Mouse (Mus musculus) right cerebral cortex, adult 2 months (tissue): ENCODE measurements around the gene Olfr692.
A peak's percentile ranks its signal among the peaks of the same experiment; 100 is the strongest.
"Not testable (repeated sequence)": the region's sequence is repeated elsewhere in the genome, so short reads cannot be mapped to it uniquely, and the experiment has no call there.

Source experiments
- DNase-seq, 2 experiments: peaks; one replicate each; pipeline ENCODE4 v3.0.0; 2021 to 2022; ENCODE audit warnings: low spot score in 2 of 2

Gene Olfr692

DNA sequence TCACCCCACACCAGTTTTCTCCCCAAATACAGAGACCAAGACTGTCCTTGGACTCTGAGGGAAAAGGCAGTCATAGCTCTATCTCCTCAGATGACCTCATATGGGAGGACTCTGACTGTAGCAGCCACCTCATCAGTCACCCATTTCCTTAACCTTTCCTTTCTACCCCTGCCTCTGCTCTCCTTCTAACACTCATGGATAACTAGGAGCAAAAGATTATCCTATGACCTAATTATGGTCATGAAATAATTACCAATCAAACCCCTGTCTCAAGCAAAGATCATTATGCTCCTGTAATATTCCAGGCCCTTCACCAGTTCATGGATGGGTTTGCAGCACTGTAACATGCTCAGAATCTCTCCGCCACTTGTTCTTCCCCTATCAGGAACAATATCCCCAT, at the start of gene Olfr692:
Olfr692 (plus strand) TSS at position 301 of the 400 bp plus-strand sequence.
- DNase-seq = no peak

DNA sequence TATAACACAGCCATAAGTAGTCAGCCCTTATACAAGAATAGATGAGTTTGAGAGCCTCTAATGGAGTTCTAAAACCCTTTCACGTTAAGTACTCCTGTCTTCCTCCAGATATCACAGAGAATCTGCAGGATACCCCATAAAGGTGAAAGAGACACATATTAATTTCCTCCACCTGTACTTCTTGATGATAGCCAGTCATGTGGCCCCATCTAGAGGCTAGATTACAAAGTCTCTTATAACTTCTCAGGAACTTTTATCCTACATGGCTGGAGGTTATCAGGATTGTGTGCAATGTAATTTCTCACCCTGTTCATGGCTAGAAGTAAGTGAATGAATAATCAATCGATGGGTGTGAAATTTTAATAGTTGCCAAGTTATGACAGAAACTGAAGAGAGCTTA, 42.7 kb upstream of the Olfr692 start:
- DNase-seq = no peak

DNA sequence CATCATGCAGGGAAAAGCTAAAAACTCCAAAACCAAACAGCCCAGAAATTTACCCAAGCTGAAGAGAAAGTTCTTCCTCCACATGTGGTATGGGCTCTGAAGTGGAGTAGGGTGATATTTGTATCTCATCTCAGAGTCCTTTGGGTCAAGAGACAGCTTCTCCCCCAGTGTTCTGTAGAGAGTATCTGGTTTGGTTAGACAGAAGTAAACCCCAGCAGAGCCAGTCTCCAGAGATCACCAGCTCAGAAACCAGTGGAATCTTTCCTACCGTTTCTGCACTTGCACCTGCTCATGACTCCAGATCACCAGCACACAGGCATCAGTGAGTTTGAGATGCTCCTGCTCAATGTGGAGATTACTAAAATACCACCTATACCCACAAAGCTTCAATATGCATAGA, 34.0 kb upstream of the Olfr692 start, which contains the start of gene Olfr690:
Olfr690 (minus strand) TSS at position 101 of the 400 bp plus-strand sequence.
- DNase-seq = no peak

DNA sequence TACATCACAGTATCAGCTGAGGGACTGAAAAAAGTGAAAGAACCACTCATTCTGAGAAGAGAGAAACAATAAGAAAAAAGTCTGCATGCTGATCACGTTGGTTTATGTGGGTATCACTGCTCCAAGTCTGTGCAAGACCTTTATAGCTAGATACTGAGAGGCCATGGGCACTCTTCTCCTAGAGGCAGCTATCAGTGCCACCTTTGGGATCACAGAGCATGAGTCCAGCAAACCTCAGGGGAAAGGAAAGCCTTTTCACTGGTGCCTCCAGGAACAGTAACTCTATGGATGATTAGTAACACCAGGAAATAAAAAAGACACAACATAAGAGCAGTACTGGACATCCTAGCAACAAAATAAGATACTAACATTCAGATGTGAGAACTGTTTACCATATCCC, 25.9 kb upstream of the Olfr692 start, which contains the start of gene Olfr691:
Olfr691 (minus strand) TSS at position 101 of the 400 bp plus-strand sequence.
- no peak for DNase-seq

DNA sequence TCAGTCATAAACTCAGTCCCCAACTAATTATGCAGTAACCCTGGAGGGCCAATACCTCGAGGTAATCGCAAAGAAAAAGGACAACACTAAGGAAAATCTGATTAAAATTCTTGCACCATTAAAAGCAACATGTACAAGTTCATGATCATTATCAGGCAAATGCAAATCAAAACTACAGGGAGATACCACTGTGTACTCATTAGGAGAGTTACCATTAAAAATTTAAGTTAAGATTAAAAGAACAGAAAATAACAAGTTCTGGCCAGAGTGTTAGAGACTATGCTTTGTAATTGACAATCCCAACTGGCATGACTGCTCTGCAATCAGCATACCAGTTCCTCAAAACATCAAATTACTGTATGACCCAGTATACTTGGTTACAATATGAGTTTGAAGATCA, 25.3 kb upstream of the Olfr692 start:
- no peak for DNase-seq

DNA sequence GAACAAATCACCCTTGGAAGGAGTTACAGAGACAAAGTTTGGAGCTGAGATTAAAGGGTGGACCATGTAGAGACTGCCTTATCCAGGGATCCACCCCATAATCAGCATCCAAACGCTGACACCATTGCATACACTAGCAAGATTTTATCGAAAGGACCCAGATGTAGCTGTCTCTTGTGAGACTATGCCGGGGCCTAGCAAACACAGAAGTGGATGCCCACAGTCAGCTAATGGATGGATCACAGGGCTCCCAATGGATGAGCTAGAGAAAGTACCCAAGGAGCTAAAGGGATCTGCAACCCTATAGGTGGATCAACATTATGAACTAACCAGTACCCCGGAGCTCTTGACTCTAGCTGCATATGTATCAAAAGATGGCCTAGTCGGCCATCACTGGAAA, 12.0 kb upstream of the Olfr692 start:
- DNase-seq = not testable (repeated sequence)

DNA sequence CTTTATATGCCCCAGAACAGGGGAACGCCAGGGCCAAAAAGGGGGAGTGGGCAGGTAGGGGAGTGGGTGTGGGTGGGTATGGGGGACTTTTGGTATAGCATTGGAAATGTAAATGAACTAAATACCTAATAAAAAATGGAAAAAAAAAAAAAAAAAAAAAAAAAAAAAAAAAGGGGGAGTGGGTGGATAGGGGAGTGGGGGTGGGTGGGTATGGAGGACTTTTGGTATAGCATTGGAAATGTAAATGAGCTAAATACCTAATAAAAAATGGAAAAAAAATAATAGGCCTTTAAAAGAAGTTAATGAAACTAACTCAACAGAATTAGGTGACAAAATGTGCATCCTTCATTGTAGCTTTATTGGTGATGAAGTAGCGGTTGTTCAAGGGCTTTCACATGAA, 11.5 kb upstream of the Olfr692 start:
- not testable (repeated sequence) for DNase-seq

DNA sequence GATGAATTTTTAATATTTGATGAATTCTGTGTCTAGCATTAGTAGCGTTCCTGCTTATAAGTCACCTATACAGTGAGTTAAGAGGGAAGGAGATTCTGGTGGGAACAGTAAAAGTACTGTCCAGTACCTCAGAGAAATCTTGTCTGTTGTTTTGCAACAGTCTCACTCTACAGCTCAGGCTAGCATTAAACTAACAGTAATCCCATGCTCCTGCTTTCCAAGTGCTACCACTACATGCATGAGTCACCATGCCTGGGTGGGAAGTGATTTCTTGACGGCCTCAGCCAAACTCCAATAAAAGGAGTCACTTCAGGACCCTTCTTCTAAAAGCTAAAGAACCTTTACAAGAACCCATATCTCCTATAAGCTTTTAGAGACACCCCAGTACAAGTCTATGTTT, 6.3 kb upstream of the Olfr692 start:
- DNase-seq = no peak

DNA sequence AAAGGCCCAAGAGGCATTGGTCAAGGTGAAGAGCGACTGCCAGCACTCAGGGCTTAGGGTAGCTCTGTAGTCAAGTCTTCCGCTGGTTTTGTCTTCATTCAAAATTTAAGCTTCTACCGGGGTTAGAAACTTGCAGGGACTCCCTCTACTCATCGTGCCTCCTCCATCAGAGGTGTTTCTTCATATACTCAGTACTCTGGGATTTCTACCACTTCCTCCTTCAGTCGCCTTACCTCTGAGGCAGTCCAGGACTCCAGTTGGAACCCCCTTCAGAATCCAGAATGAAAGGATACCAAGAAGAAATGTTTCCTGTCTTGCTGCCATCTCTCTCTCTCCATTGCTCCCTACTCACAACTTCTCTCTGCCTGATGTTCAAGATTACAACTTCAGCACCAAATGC, 762 bp upstream of the Olfr692 start:
- no peak for DNase-seq

DNA sequence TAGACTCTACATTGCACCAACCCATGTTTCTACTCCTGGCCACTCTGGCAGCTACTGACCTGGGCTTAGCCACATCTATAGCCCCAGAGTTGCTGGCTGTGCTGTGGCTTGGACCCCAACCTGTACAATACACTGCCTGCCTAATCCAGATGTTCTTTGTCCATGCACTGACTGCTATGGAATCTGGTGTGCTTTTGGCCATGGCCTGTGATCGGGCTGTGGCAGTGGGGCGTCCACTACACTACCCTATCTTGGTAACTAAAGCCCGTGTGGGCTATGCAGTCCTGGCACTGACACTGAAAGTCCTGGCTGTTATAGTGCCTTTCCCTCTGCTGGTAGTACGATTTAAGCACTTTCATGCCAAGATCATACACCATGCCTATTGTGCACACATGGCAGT, 491 bp downstream of the Olfr692 start:
- no peak for DNase-seq

DNA sequence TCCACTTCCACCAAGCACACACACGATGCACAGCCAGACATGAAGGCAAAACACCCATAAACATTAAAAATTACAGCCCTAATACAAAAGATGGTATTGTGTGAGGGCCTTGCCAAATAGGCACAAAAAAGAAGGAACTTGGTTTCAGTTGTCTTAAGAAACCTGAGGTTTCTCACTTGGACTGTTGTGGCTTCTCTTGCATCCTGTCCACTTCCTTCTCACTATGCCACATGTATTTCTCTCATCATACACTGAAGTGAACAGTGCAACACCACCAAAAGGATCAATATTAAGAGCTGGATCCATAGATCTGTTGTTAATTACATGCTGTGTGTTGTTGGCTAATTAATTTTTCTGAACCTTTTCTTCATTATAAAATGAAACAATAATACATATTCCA, 4.9 kb downstream of the Olfr692 start:
- no peak for DNase-seq

DNA sequence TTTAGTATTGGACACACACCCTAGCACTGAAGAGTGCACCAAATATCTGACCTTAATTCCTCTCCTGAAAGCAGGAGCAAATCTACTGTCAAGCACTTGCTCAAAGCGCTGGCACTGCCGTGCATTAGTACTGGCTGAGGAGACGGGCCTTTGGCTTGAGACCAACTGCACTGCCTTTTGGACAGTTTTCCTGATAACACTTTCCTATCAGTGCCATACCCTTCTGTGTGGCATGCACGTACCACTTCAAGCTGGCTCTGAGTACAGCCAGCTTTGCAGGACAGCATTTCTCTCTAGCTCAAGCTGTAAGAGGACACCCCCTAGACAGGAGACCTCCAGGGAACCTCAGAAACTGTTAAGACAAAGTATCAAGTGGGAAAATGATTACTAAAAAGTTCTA, 5.5 kb downstream of the Olfr692 start:
- DNase-seq = no peak

DNA sequence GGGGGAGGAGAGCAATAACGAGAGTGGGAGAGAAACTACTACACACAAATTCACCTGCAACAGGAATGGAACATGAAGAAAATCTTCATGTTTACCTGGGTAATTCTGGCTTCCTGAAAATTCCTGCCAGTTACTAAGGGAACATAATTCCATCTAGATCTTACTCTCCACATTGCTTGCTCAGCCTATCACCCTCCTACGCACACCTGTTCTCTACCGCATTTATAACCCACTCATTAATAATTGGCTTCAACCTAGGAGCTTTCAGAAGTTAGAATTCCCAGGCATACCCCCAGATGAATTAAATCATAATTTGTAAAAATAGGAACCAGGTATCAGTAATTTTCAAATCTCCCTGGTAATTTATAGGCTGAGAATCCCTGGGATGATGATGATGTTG, 5.9 kb downstream of the Olfr692 start:
- peak; percentile 16 to 38 for DNase-seq

DNA sequence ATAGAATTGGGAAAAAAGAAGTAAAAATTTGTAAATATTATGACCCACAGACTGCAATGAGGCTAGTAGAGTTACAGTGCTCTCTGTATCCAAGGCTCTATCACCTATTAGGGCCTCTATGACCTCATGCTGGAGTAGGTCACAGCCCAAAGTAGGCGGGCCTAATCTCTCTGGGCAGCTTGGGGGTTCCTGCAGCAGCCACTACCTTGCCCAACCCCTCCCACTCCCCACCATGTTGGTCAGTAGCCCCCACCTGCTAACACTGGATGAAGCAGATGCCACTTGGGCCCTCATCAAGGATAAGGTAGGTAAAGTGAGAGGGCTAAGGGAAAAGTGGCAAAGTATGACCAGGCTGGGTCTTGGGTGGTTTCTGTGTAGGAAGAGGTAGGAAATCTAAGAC, 6.8 kb downstream of the Olfr692 start, which contains the start of gene Gm5901:
Gm5901 (plus strand) TSS at position 173 of the 400 bp plus-strand sequence.
- no peak for DNase-seq

DNA sequence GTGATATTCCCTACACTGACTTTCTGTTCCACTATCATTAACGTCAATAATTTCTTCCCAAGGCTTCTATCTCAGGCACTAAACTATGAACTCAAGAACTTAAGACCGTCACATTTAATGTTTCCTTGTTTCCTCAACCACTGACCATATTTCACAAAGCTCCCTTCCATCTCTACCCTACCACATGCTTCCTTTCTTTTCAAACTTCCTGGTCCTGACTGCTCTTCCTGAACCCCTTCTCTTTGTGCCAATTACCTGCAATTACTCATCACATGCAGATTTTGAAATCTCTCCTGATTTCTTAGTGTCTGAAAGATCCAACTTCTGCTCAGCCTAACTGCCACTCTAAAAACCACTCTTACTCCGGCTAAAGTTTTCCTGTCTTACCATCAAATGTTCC, 12.3 kb downstream of the Olfr692 start:
- no peak for DNase-seq

DNA sequence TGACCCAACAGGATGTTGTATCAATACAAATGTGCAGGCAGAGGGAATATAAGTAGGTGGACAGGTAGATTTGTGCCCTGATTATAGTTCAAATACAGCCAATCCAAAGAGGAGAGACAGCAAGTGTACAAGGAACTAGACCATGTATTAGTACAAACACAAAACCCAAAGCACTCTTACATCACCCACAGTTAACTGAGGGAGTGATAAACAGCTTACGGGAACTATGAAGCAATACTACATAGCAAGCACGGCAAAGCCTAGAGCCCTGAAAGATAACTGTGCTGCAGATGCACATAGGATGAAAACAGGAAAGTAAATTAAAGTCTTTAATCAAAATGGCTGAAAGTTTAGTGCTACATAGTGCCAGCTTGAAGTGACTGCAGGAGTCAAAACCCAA, 19.7 kb downstream of the Olfr692 start:
- DNase-seq = no peak

DNA sequence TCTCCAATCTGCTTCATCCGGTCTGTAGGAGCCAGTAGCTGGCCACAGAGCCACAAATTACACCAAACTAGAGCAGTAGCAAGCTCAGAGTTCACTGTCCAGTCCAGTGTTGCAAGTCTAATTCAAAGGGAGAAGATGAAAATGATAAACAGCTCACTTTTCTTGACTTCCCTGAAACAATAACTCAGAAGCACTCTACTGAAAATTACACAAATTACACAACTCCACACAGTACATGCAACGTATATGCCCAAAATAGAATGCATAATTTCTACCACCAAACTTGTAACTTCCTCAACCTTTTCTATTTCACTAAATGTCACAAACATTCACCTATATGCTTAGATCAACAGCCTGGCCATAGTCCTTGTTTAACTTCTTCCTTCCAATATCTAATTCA, 22.2 kb downstream of the Olfr692 start:
- no peak for DNase-seq

DNA sequence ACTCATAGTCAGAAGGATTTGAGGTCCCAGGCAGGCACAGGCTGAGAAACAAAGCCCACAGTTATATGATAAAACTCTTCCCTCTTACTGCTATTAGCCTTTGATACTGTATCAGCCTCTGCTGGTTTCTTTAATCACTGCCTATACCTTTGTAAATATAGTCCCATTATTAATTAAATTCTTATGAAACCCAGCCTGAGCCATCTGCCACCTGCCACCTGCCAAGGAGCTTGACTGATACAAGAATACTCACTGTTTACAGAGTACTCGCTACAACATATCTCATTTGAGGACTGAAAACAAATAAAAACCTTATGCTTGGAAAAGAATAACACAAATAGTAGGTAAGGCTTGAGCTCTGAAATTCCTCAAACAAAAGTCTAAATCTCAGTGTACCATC, 26.6 kb downstream of the Olfr692 start:
- no peak for DNase-seq

DNA sequence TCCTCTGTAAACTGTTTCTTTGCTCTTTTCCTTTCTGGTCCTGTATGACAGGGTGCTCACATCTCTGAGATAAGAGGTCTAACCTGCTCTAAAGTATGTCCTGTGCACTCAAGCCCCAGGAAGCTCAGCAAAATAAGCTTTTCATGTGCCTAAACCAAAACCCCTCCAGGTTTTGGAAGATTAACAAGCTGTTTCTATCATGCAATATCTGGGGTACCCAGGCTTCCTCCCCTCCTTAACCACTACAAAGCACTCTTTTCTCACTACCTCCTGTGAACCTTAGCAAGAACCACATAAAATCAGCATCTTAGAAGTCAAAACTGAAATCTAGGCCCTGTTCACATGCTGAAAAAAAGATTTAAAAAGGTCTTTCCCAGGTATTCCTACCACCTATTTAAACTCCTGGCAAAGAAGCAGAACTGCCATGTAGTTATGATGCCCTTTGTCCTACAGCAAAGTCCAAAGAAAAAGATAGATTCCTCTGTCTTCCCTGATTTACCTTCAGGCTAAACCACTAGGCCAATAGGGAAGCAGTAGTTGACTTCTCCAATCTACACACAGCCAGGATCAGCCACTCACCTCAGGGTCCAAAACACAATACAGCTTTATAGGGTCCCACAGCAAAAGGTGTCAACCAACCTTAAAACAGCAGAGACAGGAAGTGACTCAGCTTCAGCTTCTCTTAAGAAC, 27.2 kb downstream of the Olfr692 start:
- no peak for DNase-seq

DNA sequence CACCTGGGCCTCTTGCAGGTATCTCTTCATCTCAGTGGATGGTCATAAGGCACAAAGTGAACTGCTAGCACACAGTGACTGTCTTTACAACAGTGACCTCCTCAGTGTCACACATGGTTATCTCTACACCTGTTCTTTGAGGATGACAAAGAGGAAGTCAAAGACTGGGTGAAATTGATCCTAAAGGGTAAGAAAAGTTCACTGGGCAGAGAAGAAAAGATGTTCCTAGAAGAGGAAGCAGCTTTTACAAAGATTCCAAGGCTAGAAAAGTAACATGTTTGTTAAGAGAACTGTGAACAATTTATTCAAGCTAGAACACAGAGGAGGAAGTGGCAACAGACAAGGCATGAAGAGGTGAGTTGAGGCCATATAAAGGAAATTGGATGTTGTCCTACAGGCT, 28.1 kb downstream of the Olfr692 start:
- DNase-seq = no peak

DNA sequence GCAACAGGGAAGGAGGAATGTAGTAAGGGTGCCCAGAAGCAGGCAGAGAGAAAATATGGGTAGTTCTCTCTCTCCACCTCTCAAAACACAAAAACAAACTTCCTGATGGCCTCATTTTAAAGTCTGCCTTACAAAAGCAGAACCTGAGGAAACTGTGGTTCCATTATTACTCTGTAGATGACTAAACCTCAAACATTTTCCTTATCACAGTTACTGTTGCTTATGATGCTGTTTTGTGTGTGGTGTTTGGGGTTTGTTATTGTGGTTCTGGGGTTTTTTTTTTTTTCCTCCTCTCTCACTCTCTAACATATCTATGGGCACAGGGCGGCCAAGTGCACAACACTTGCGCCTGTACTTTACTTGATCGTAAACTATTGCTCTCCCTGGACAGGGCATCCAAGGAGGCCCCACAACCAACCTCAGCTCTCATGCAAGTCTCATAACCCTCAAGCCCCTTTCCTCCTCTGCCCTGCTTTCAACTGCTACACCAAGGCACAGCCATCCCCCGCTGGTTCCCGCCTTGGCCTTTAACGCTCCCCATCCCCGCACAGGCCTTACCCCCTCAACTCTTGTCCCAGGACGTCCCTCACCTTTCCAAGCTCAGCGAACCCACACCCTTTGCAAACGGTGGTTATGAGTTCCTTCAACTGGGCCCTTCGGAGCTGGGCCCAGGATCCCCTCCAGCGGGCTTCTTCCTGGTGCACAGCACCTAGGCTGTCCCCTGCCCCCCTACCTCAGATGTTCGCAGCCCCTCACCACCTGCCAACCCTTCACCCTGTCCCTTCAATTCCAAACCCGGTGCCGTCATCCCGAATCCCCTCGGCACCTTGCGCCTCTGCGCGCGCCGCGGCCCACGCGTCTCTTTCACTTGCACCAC, 31.3 kb downstream of the Olfr692 start:
- DNase-seq = no peak

DNA sequence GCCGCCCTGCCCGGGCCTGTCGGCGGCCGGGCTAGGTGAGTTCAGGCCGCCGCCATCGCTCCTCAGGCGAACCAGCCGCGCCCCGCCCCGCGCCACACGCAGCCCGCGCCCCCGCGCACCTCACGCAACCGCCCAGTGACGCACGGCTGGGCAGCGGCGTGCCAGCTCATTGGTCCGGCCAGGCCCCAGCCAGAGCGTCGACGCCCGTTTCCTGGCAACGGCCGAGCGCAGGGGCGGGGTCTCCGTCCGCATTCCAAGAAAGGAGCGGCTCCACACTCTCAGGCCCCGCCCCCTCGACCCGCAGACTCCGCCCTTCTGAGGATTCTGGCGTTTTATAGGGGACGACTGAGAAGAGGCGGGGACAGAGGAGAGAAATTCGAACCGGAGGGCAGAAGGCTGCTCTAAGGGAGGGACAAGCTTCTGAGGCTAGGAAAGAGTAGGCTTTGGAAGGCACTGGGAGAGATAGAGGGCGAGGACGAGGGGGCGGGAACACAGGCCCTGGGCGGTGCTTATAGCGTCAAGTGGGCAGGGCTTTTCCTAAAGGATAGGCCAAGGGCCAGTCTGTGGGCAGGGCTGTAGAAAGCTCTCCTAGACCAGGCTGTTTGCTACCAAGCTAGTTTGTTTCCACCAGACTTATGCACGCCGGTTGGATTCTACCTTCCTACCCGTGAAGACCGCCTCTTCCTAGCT, 32.0 kb downstream of the Olfr692 start, which contains the start of gene Fam160a2:
Fam160a2 (minus strand) TSS at position 120 of the 690 bp plus-strand sequence.
- peak; percentile 99 for DNase-seq
